Mouse (Mus musculus): Measurements from ENCODE around the gene Fam111a. TPM values are rescaled to one million over a fixed set of nuclear protein-coding genes. Genes with fewer than 3 reads are reported as not detected.

Gene Fam111a
- polyA plus RNA-seq, 1 experiment from 2014 or later = 27.4 TPM

DNA sequence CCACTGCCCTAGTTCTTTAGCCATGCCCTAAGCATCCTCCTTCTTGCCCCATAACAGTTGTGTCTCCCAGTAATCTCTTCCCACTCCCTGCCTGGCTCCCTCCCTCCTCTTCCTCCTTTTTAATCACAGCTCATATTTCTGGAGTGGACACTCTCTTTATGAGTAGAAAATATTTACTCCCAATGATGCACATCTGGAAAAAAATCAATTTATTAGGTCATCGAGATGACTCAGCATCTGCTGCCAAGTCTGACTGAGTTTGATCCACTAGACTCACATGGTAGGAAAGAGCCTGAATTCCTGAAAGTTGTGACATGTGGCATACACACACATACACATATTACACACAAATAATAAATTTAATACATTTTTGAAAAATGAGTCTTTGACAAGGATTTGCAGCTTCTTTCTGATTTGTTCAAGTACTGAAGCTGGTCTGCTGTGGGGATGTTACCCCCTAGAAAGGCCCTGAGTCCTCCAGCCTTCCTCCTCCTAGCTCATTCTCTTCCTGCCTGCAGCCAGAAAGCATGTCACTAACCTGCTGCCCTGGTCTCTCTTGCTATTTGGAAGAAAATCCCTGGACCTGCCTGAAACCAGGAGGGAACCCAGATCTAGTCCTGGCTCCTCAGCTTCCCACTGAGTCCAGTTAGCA, 27.2 kb downstream of the Fam111a start:
- H3K27ac ChIP-seq (ENCODE audit: low read depth, low read length) = no peak overlapping the region
- no peaks in the 10 kb centered on the region for H3K27me3 ChIP-seq (ENCODE audit: control insufficient read depth, insufficient read depth, low read length)
- peak overlapping the region; percentile 46 for H3K9ac ChIP-seq (ENCODE audit: low read length)
- peak overlapping the region; percentile 61 for H3K4me2 ChIP-seq
- H3K4me1 ChIP-seq (ENCODE audit: control insufficient read depth, insufficient read depth, low read length) = peaks cover 7% of the 10 kb centered on the region
- H3K4me3 ChIP-seq (ENCODE audit: low read depth, low read length) = peak overlapping the region; percentile 33
- ATAC-seq (ENCODE audit: low FRiP score) (peak; percentile 33; the same call in 1 of the 2 replicates), DNase-seq (ENCODE audit: low spot score, missing footprints) (no peak)
- no peaks in the 10 kb centered on the region for H3K36me3 ChIP-seq (ENCODE audit: control insufficient read depth, insufficient read depth, low read length)
- 85% methylated on average over 1 of the region's 1 CpGs for WGBS
- H3K9me3 ChIP-seq (ENCODE audit: control insufficient read depth, low read length) = no peaks in the 10 kb centered on the region

DNA sequence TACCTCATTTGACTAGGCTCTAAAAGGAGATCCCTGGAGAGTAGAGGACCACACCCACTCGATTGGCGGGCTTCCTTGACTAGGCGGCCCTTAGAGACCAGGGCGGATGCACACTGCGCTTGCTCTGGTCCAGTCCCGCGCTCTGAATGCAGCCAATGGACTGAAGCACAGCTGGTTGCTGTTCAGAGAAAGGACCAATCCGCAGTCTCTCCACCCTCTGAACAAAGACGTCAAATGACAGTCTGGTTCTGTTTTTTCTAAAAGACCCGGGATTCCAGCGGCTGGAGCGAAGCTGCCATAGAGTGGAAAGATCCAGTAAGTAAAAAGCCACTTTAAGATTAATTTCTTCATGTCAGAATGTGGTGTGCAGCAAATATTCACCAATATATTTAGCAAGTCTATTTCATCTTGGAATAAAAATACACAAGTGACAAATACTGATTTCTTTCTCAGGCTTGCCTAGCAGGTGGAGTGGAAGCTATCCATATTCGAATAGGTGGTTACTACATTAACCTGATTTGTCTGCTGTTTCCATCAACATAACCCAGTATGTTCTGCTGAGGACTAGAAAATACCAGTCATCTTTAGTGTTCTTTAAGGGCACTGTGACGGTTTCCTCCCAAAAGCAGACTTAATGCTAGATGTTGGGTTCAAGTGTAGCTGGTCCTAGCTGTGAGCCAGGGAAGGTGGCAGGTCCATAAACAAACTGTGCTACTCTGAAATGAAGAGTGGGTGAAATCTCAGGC, 27.9 kb downstream of the Fam111a start:
- ATAC-seq (ENCODE audit: low FRiP score) (peak; percentile 100), DNase-seq (ENCODE audit: low spot score, missing footprints) (peak; percentile 95)
- Histone ChIP-seq H3K9me3 (ENCODE audit: control insufficient read depth, low read length) (no peaks in the 10 kb centered on the region), H3K4me3 (ENCODE audit: low read depth, low read length) (peak overlapping the region; percentile 33), H3K36me3 (ENCODE audit: control insufficient read depth, insufficient read depth, low read length) (no peaks in the 10 kb centered on the region), H3K4me1 (ENCODE audit: control insufficient read depth, insufficient read depth, low read length) (peaks cover 7% of the 10 kb centered on the region), H3K27me3 (ENCODE audit: control insufficient read depth, insufficient read depth, low read length) (no peaks in the 10 kb centered on the region), H3K4me2 (peak overlapping the region; percentile 61), H3K27ac (ENCODE audit: low read depth, low read length) (no peak overlapping the region), H3K9ac (ENCODE audit: low read length) (peak overlapping the region; percentile 46)
- 7% methylated on average over 14 of the region's 14 CpGs for WGBS

DNA sequence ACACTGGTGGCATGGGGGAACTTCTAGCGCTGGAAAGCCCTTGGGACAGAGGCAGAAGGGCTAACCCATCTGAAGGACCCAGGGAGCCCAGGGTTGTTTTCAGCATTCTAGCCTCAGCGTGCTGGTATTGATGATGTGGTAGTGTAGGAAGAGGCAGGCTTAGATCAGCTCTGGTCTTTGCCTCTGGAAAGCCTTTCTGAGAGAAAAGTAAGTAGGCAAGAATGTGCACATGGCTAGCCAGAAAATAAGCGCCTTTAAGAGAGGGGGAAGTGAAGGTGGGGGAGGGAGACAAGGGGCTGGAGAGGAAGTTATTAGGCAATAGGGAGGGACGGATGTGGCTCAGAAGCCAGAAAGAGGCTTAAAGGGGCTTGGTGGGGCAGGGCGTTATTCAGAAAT, 28.5 kb downstream of the Fam111a start:
- Histone ChIP-seq H3K27ac (ENCODE audit: low read depth, low read length) (no peak overlapping the region), H3K9ac (ENCODE audit: low read length) (peak overlapping the region; percentile 46), H3K36me3 (ENCODE audit: control insufficient read depth, insufficient read depth, low read length) (no peaks in the 10 kb centered on the region), H3K4me1 (ENCODE audit: control insufficient read depth, insufficient read depth, low read length) (peaks cover 7% of the 10 kb centered on the region), H3K9me3 (ENCODE audit: control insufficient read depth, low read length) (no peaks in the 10 kb centered on the region), H3K27me3 (ENCODE audit: control insufficient read depth, insufficient read depth, low read length) (no peaks in the 10 kb centered on the region), H3K4me3 (ENCODE audit: low read depth, low read length) (peak overlapping the region; percentile 33), H3K4me2 (peak overlapping the region; percentile 61)
- DNase-seq (ENCODE audit: low spot score, missing footprints) (peak; percentile 89), ATAC-seq (ENCODE audit: low FRiP score) (no peak)
- 28% methylated on average over 5 of the region's 5 CpGs for whole genome bisulfite sequencing

DNA sequence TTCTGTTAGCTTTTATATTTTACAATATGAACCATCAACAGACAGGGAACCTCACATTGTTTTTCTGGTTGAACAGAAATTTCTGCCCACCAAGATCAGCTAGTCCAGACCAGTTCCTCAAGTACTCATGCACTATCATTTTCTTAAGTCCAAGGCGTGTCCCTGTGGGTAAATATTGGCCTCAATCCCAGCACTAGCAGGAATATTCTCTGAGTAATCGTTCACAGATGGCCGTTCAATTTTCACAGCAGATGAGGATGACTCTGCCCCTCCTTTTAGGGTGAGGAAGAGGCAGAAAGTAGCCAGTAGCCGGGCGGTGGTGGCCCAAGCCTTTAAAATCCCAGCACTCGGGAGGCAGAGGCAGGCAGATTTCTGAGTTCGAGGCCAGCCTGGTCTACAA, 29.6 kb downstream of the Fam111a start:
- Histone ChIP-seq H3K27me3 (ENCODE audit: control insufficient read depth, insufficient read depth, low read length) (no peaks in the 10 kb centered on the region), H3K4me2 (no peak overlapping the region), H3K36me3 (ENCODE audit: control insufficient read depth, insufficient read depth, low read length) (no peaks in the 10 kb centered on the region), H3K4me1 (ENCODE audit: control insufficient read depth, insufficient read depth, low read length) (peaks cover 7% of the 10 kb centered on the region), H3K9ac (ENCODE audit: low read length) (no peak overlapping the region), H3K9me3 (ENCODE audit: control insufficient read depth, low read length) (no peaks in the 10 kb centered on the region), H3K4me3 (ENCODE audit: low read depth, low read length) (no peak overlapping the region), H3K27ac (ENCODE audit: low read depth, low read length) (no peak overlapping the region)
- DNase-seq (ENCODE audit: low spot score, missing footprints) = no peak
- 91% methylated on average over 7 of the region's 7 CpGs for WGBS
- no peak for ATAC-seq (ENCODE audit: low FRiP score)

DNA sequence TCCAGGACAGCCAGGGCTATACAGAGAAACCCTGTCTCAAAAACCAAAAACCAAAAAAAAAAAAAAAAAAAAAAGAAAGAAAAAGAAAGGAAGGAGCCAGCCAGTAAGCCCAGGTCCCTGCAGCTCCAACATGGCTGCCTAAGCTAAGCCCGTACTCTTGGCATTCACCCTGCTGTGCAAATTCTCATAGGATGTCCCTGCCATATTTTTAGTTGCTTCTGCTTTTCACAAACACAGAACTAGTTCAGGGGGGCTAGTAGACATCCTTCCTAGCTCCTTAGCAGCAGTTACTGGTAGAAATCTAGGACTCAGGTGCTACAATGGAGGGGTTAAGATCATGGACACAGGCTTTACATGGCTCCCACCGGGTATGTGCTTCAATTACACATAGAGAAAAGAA, 30.0 kb downstream of the Fam111a start:
- Histone ChIP-seq H3K27ac (ENCODE audit: low read depth, low read length) (no peak overlapping the region), H3K4me3 (ENCODE audit: low read depth, low read length) (no peak overlapping the region), H3K9ac (ENCODE audit: low read length) (no peak overlapping the region), H3K9me3 (ENCODE audit: control insufficient read depth, low read length) (no peaks in the 10 kb centered on the region), H3K36me3 (ENCODE audit: control insufficient read depth, insufficient read depth, low read length) (no peaks in the 10 kb centered on the region), H3K4me2 (no peak overlapping the region), H3K27me3 (ENCODE audit: control insufficient read depth, insufficient read depth, low read length) (no peaks in the 10 kb centered on the region), H3K4me1 (ENCODE audit: control insufficient read depth, insufficient read depth, low read length) (peaks cover 7% of the 10 kb centered on the region)
- ATAC-seq (ENCODE audit: low FRiP score) (no peak), DNase-seq (ENCODE audit: low spot score, missing footprints) (no peak)
- 86% methylated on average over 2 of the region's 2 CpGs for WGBS

DNA sequence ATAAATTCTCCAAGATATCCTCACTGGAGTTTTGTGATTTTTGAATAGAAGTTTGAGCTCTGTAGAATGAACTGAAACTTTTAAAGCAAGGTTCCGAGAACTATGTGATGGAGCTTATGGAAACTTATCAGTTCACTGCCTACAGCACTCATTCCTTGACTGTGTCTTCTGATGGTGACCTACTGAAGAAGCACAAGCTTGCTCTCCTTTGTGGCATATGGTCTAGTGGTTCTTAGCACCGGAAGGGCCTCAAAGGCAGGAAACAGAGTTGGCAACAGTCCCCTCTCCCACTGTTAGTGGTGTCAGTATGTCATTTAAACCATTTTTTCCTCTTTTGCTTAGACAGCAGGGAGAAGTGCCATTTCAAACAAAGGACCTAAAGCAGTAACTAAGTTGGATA, 31.1 kb downstream of the Fam111a start:
- Histone ChIP-seq H3K9ac (ENCODE audit: low read length) (no peak overlapping the region), H3K27ac (ENCODE audit: low read depth, low read length) (no peak overlapping the region), H3K4me3 (ENCODE audit: low read depth, low read length) (no peak overlapping the region), H3K27me3 (ENCODE audit: control insufficient read depth, insufficient read depth, low read length) (no peaks in the 10 kb centered on the region), H3K4me1 (ENCODE audit: control insufficient read depth, insufficient read depth, low read length) (peaks cover 7% of the 10 kb centered on the region), H3K9me3 (ENCODE audit: control insufficient read depth, low read length) (no peaks in the 10 kb centered on the region), H3K36me3 (ENCODE audit: control insufficient read depth, insufficient read depth, low read length) (no peaks in the 10 kb centered on the region), H3K4me2 (no peak overlapping the region)
- ATAC-seq (ENCODE audit: low FRiP score) = no peak
- no peak for DNase-seq (ENCODE audit: low spot score, missing footprints)
- 98% methylated on average over 2 of the region's 2 CpGs for WGBS

DNA sequence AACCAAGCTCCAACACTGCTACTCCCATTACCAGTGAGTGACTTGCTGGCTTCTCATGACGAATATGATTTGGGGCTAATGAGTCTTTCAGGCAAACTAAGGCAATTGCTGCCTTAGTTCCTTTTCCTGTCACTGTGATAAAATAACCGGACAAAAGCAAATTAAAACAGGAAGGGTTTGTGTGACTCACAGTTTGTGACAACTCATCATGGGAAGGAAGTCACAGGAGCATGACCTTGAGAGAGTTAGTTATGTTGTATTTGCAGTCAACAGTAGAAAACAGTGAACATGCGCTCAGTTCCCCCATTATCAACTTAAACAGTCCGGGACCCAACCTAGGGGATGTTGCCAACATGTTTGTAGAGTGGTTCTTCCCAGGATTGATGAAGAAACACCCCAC, 39.8 kb downstream of the Fam111a start:
- no peak for ATAC-seq (ENCODE audit: low FRiP score)
- H3K4me3 ChIP-seq (ENCODE audit: low read depth, low read length) = no peak overlapping the region
- H3K9ac ChIP-seq (ENCODE audit: low read length) = no peak overlapping the region
- H3K4me1 ChIP-seq (ENCODE audit: control insufficient read depth, insufficient read depth, low read length) = no peaks in the 10 kb centered on the region
- no peak overlapping the region for H3K4me2 ChIP-seq
- H3K36me3 ChIP-seq (ENCODE audit: control insufficient read depth, insufficient read depth, low read length) = 0 out of 2 replicates have a peak, but pooled peaks cover 2% of the 10 kb centered on the region
- no peak overlapping the region for H3K27ac ChIP-seq (ENCODE audit: low read depth, low read length)
- 89% methylated on average over 4 of the region's 4 CpGs for WGBS
- DNase-seq (ENCODE audit: low spot score, missing footprints) = no peak
- H3K9me3 ChIP-seq (ENCODE audit: control insufficient read depth, low read length) = no peaks in the 10 kb centered on the region
- H3K27me3 ChIP-seq (ENCODE audit: control insufficient read depth, insufficient read depth, low read length) = no peaks in the 10 kb centered on the region

DNA sequence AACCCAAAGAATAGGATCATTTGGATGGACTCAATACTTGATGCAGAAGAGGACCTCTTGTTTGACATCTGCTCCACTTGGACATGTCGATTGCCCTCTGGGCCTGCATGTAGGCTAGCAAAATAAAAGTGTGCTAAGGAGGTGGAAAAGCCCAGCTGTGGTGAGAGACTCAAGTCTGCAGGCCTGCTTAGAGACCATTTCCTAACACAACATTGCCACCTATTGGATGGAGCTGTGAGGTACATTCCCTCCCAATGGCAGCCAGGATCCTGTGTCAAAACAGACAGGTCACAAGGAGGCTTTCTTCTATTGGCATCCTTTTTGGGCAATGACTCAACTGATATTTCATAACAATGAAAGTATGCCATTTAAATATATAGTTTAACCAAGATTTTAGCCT, 46.4 kb downstream of the Fam111a start:
- WGBS = 26% methylated on average over 1 of the region's 1 CpGs
- ATAC-seq (ENCODE audit: low FRiP score) = peak; percentile 64

DNA sequence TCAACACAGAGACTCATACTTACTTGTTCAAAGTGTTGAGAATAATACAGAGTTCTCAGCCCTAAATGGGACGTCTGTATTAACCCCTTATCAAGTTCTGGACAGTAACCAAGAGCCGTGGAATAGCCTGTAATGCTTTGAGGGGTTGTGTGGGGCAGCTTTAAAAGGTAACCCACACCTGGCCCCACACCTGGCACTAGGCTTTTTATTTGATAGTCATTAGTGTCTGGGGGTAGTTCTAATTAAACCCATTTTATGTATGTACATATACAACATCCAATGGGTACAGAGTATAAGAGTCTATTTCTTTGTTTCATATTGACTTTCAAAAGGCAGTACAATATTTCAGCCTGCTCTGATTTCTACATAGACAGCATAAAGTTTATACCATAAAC, 49.6 kb downstream of the Fam111a start:
- no peak; the same call in 1 of the 2 replicates for ATAC-seq (ENCODE audit: low FRiP score)
- no peaks in the 10 kb centered on the region for H3K36me3 ChIP-seq (ENCODE audit: control insufficient read depth, insufficient read depth, low read length)

More for the DNA sequence above, 46.4 kb downstream of the Fam111a start:
- Histone ChIP-seq H3K4me2 (no peak overlapping the region), H3K36me3 (ENCODE audit: control insufficient read depth, insufficient read depth, low read length) (no peaks in the 10 kb centered on the region), H3K4me3 (ENCODE audit: low read depth, low read length) (no peak overlapping the region), H3K9me3 (ENCODE audit: control insufficient read depth, low read length) (no peaks in the 10 kb centered on the region), H3K27ac (ENCODE audit: low read depth, low read length) (no peak overlapping the region), H3K27me3 (ENCODE audit: control insufficient read depth, insufficient read depth, low read length) (no peaks in the 10 kb centered on the region; the same call in 1 of the 2 replicates), H3K9ac (ENCODE audit: low read length) (no peak overlapping the region), H3K4me1 (ENCODE audit: control insufficient read depth, insufficient read depth, low read length) (no peaks in the 10 kb centered on the region)
- peak; percentile 93 for DNase-seq (ENCODE audit: low spot score, missing footprints)

More for the DNA sequence above, 49.6 kb downstream of the Fam111a start:
- DNase-seq (ENCODE audit: low spot score, missing footprints) = peak; percentile 85
- no peaks in the 10 kb centered on the region for H3K4me1 ChIP-seq (ENCODE audit: control insufficient read depth, insufficient read depth, low read length)
- no peaks in the 10 kb centered on the region; the same call in 1 of the 2 replicates for H3K27me3 ChIP-seq (ENCODE audit: control insufficient read depth, insufficient read depth, low read length)
- H3K4me2 ChIP-seq = peak overlapping the region; percentile 98
- WGBS = 70% methylated on average over 2 of the region's 2 CpGs
- no peak overlapping the region; the same call in 1 of the 2 replicates for H3K4me3 ChIP-seq (ENCODE audit: low read depth, low read length)
- H3K9ac ChIP-seq (ENCODE audit: low read length) = no peak overlapping the region
- no peaks in the 10 kb centered on the region for H3K9me3 ChIP-seq (ENCODE audit: control insufficient read depth, low read length)
- H3K27ac ChIP-seq (ENCODE audit: low read depth, low read length) = no peak overlapping the region

Measured in midbrain, embryonic 11.5 days (tissue).